Mouse (Mus musculus) heart, adult 2 months (tissue): ENCODE results near the gene Spsb1.
A peak's percentile ranks its signal among the peaks of the same experiment; 100 is the strongest.

Source experiments
- CTCF ChIP-seq: fragments of 200-600 bp; IDR thresholded peaks from 2 replicates; pipeline ENCODE4 v1.8.1; 2022; ENCODE audit warnings: antibody characterized with exemption, mild to moderate bottlenecking, moderate library complexity
- EP300 ChIP-seq: fragments of 200-500 bp; IDR thresholded peaks from 2 replicates; pipeline ENCODE4 v1.6.1; 2011; ENCODE audit warnings: low read depth, low read length, control low read depth; ENCODE audit not compliant: insufficient read depth
- POLR2A ChIP-seq: fragments of 200-500 bp; IDR thresholded peaks from 2 replicates; pipeline ENCODE4 v1.6.1; 2011; ENCODE audit warnings: mild to moderate bottlenecking, low read depth, low read length, control low read depth; ENCODE audit not compliant: insufficient read depth

DNA sequence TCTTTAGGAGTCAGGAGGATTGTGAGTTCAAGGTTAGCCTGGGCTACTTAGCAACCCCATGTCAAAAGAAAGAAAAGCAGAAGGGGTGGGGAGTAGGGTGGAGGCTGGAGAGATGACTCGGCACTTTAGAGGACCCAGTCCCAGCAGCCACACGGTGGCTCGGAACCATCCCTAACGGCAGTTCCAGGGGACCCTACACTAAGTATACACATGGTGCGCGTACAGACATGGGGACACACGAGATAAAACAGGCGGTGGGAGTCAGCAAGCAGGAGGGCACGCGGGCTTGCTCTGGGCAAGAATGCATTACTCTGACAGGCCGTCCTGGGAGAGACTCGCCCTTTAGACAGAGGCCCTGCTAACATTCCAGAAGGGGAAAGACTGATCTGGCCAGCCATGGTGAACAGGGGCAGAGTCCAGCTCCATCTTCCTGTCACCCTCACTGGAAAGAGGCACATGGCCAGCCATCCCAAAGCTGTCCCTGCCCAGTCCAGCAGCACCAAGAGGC, 47.2 kb upstream of the Spsb1 start:
- TF ChIP-seq POLR2A (0 out of 2 replicates have a peak, but pooled peaks have one; percentile 21), CTCF (no peak), EP300 (no peak)
